Mouse (Mus musculus) urinary bladder, postnatal 10 days (tissue): ENCODE measurements around the gene Zdhhc23.

Experiments
- DNase-seq: peaks from one replicate; pipeline ENCODE4 v3.0.0; 2022; ENCODE audit warnings: low spot score

The Zdhhc23 gene

DNA sequence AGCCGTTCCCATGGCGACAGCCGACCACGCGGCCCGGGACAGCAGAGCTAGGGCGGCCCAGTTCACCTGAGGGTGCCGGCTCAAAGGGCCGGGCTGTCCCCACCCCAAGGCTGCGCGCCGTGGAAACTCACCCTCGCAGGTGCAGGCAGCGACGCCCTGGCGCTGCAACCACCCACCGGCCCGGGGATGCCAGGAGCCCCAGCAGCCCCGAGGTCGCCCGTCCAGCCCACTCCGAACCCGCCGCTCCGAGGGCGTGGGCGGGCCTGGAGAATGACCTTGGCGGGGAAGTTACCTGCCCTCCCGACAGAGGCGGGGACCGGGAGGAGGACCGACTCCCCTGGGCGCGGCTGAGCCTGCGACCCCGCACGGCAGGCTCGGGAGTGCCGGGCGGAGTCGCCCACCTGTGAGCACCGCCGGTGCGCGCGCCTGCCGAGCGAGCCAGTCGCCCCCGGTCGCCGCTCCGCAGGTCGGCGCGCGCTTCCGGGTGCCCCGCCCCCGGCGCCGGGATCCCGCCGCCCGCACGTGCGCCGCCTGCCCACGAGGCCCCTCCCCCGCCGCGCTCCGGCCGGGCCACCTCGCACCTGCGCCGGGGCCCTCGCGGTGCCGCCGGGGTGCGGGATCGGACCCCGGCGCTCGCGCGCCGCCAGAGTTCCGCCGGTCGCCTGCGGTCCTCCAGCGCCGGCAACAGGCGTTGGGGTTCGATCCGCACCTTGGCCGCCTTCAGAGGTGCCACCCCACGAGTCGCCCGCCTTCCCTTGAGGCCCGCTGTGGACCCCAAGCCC lies at the start of gene Zdhhc23:
Gene Zdhhc23 (minus strand): TSS at position 464 of the 782 bp plus-strand sequence.
- no peak for DNase-seq

DNA sequence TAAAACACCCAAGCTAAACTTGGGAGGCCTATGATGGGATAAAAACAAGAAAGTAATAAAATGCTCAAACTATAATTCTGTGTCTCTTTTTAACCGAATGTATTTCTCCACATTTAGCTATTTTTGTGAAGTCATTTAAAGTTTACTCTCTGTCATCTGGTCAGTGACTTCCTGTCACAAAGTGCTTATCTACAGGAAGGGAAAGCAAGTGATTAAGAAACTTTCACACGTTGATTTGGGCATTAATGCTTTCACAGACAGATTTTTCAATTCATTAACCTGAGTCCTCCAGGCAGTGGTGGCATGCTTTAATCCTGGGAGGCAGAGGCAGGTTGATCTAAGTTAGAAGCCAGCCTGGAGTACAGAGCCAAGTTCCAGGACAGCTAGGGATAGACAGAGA lies 49.7 kb upstream of the Zdhhc23 start:
- no peak for DNase-seq

DNA sequence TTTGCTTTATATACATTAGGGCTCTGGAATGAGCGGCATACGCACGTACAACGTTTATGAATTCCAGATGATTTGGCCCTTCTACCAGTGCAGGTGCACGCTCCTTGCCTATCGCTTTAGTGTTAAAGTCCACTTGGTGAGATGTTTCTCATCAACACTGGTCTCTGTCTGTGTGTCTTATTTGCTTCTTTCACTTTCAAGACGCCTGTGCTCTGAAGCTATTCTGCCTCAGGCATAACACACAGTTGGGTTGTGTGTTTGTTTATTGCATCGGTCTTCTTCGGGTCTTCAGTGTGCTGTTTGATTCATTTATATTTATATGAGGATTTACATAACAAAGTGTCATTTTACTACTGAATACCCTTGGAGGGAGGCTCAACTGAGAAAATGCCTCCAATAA lies 47.2 kb upstream of the Zdhhc23 start:
- DNase-seq, result no peak

DNA sequence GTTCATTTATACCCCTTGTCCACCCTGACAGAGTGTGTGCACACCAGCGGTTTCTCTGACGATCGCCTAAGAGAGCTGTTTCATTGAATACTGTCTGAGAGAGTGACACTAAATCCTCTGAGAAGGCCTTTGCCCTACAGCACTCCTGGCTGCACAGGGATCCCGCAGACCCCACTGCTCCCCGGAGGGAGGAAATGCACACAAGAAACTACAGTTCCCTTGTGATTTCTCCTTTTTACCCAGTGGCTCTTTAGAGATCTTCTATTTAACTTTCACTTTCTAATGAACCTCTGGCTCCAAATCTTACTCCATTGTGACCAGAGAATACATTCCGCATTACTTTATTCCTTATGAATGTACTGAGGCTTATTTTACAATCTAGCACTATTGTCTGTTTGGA lies 46.6 kb upstream of the Zdhhc23 start:
- DNase-seq, result no peak

DNA sequence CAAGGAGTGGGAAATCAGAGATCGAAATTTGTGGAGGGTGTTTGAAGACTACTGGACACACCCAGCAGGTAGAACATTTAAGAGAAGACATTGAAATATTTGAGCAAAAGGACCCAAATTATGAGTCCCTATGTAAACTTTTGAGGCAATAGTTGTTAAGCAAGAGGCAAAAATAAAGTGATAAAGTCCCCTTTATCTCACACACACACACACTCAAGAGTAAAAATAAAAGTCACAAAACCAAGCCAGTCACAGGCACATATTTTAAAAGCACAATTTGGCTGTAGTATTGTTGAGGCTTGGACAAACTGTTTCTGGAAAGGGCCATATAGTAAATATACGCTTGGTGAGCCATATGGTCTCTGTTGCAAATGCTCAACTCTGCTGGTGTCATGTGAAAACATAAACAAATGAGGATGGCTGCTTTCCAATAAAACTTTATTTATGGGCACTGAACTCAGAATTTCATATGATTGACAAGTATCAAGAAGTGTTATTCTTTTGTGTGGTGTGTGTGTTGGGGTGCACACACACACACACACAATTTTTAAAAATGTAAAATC lies 39.5 kb upstream of the Zdhhc23 start:
- no peak for DNase-seq

DNA sequence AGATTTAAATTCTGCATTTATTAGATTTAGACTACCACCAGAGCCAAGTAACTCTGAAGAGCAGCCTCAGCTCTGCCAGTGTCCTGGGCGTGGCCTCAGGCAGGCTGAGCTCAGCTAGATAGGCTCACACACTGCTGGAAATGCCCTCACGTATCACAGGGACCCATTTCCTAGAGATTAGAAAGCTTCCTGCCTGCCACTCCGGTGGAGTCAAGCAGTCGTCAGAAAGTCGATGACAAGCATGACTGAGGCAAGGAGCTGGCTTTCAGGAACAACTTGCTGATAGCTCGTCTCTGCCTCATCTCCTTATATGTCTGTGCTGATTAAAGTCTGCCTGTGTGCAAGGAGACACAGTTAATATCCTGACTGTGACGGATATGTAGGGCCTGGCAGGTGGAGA lies 38.8 kb upstream of the Zdhhc23 start:
- DNase-seq, result no peak

DNA sequence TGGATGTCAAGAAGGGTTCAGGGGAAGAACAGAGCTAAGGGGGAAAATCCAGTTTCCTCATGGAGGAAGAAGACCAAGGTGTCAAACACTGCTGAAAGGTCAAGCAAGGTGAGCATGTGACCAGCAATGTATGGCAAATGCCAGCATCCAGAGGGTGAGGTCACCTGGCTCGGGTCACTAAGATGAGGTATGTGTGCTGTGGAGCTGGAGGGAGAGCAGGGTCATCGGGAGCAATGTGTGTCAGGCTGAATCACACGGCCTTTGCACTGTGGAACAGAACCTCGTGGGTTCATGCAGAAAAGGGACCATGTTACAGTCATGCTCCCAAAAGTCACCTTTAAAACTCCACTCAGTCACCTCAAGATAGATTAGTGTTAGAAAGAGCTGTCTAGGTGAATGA lies 38.1 kb upstream of the Zdhhc23 start:
- no peak for DNase-seq

DNA sequence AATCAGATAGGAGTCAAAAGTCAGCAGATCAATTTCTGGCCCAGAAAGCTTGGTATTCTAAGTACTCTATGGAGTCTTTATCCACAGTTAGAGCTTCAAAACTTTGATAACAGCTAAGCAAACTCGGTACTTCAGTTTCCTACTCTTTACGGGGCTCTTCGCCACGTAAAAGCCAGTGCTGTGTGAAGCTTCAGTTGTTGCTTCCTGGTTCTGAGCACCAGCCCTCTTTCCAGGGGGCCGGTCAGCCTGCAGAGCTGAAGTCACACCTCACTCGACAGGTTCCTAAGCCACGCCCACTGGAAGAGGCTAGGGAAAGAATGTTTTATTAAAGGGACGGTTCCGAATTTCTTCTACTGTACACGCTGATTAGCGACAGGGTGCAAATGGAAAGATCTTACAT lies 36.6 kb upstream of the Zdhhc23 start:
- peak; percentile 14 for DNase-seq

DNA sequence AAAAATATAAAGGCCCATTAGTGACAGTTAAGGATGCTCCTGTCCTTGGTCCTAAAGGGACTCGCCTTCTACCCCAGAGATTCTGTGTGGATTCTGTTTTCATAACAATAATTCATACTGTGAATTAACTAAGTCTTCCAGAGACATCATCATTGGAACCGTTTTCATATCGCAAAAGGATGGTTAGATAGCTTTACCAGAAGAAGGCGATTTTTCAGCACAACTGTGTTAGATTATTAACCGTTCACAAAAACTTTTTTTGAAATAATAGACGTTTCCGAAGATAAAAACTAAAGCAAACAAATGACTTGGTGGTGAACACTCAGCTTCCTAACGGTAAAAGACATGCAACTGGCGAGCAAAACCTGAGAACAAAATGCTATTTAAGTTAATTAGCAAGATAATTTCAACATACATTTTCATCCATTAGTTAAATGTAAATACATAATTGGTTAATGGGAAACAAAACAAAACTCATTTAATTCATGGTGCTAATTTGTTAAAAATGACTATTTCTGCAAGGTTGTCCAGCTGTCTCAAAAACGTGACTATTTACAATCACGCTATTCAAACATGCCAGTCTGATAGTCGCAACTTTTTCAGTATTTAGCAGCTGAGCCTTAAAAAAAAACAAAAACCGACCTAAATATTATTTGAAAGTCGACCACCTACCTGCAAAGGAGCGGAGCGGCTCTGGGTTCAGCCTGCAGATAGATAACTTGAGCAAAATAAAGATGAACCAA lies 36.0 kb upstream of the Zdhhc23 start:
- no peak for DNase-seq

DNA sequence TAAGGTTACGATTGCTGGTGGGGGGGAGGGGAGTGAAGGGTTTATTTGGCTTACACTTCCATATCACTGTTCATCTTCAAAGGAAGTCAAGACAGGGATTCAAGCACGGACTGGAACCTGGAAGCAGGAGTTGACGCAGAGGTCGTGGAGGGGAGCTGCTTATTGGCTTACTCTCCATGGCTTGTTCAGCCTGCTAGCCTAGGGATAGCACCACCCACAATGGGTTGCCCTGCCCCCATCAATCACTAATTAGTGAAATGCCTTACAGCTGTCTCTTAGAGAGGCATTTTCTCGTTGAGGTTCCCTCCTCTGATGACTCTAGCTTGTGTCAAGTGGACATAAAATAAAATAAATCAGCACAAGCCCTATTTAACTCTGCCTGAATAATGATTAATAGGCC lies 31.4 kb upstream of the Zdhhc23 start:
- no peak for DNase-seq

DNA sequence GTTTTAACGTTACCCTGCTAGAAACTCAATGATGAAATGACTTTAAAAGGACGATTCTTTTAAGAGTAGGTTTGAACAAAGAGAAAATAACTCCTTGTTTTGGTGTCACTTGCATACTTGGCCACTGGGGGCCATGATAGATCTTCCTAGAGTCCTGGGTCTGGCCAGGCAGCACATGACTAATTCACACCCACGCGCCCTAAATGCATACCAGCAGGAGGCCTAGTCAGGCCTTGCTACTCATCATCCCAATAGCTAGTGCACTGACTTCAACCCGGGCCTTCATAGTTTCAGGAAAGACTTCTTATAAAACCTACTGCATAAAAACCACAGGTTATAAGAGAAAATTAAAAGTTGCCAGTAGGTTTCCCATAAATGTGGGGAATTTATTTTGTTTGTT lies 22.5 kb upstream of the Zdhhc23 start:
- DNase-seq, result no peak

DNA sequence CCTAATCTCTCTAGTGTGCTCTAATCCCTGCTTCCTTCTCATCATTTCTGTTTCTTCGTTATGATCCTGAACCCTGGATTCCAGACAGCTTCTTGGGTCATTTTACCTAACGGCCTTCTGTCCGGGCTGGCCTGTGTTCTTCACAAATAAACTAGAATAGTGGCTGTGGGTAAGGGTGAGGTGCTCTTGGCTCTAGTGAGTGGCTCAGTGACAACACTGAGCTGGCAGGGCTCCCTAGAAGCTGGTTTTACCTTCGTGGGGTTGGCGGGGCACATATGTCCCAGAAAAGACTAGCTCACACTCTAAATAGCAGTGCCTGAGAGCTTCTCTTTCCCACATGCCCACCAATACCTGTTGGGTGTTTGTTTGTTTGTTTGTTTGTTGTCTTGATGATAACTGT lies 19.9 kb upstream of the Zdhhc23 start:
- no peak for DNase-seq

DNA sequence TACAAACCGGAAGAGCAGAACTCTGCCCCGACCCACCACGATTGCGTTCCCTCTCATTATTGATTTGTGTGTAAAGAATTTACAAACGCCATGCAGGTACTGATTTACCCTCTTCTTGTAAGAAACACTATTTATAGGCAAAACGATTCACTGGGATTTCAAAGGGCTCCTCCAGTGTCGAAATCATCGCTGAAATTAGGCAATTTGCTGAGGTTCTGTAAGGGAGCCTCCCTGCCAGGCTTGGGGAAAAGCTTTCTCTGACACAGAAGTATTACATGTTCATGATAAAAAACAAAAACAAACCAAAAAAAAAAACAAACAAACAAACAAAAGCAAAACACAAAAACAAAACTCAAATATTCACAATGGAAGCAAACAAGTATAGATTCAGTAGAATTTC lies 19.5 kb upstream of the Zdhhc23 start:
- no peak for DNase-seq

DNA sequence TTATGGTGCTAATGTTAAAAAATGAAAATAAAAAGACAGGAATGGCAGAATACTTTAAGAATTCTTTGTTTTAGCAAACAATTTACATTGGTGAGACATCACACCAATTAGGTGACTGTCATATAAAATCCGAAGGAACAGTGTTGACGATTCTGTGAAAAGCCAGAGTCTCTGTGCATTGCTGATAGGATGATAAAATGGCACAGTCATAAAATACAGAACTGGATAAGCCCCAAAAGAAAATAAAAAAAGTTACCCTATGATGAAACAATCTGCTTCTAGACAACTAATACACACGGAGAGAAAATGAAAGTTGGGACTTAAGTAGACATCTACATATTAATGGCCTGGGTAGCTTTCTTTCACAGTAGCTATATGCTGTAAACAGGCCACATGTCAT lies 15.0 kb upstream of the Zdhhc23 start:
- no peak for DNase-seq

DNA sequence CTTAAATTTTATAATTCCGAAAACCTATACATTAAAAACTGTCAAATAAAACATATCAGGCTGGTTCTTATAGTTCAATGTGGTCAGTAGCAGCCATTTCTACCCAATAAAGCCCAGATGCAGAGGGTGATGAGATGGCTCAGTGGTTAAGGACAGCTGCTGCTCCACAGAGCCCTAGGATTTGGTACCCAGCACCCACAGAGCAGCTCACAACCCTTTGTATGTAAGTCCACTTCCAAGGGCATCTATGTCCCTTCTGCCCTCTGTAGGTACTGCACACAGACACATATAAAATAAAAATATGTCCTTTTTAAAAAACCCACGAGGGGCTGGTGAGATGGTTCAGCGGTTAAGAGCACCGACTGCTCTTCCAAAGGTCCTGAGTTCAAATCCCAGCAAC lies 6.7 kb upstream of the Zdhhc23 start:
- DNase-seq, result no peak

DNA sequence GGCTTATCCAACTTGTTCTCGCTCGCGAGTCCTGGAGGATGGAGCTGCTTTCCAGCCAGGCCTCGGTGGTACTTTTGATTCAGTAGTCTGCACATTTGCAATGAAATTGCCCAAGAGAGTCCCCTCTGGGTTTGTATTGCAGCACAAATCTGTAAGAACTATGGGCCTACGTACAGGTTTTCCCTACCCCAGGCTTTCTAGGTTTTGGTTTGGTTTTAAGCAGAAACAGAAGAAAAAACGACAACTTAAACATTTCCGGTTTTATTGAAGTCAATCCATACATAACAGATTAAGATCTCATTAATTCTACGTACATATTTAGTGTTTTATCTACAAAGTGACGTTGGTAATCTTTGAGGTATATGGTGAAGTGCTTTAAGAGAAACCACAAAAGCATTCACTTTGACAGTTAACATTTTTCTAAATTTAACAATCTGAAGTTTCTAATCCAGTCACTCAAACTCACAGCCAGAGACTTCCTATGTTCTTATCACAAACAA lies 569 bp upstream of the Zdhhc23 start:
- no peak for DNase-seq

DNA sequence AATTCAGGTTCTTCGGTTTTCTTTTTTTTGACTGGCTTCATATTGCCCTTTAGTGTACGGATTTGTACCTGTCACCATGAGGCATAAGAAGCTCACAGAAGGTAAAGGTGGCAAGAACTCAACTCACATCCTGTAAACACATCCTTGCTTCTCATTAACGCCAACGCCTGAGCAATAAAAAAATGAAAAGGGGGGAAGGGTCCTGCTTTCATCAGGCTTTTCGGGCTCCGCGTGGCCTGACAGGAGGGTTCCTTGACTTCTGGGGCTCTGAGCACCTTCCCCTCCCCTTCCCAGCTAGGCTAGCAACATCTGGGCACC lies 622 bp downstream of the Zdhhc23 start:
- DNase-seq, result no peak

DNA sequence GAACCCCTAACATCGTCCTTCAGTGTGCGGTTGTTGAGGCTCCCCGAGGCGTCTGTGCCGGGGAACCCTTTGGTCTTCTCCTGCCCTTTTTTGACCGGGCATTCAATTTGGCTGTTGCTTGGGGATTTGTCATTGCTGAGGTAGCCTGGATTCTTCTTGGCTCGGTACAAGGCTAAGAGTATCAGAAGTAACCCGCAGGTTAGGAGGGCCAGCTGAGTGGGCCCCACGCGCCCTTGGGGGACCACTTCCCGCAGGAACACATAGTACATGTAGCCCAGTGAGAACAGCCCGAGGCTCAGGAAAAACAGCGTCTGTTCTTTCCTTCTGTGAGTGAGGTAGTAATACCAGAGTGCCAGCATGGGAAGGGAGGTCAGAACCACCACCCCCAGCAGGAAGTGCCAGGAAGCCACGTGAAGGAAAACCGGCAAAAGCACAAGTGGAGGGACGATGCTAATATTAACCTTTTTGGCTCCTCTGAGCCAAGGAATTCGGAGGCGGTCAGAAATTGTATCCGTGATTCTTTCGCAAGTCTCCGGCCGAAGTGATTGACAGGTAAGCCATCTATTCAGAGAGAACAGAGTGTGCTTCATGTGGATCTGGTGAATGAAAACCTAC lies 5.9 kb downstream of the Zdhhc23 start:
- DNase-seq, result no peak

DNA sequence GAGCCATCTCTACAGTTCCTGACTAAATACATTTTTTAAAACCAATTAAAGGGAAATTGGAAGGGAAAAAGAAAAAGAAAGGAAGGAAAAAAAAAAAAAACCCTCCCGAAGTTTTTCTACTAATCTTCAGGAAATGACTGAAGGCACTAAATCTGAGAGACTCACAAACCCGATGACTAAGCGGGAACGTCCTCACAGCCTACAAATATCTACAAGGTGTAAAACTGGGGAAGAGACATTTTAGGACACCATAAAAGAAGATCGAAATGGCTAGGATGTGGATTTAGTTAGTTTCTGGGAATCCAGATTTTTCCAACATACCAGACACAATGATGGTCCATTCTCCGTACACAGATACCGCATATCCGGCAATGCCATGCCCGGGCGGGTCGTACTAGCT lies 6.4 kb downstream of the Zdhhc23 start:
- DNase-seq, result no peak

DNA sequence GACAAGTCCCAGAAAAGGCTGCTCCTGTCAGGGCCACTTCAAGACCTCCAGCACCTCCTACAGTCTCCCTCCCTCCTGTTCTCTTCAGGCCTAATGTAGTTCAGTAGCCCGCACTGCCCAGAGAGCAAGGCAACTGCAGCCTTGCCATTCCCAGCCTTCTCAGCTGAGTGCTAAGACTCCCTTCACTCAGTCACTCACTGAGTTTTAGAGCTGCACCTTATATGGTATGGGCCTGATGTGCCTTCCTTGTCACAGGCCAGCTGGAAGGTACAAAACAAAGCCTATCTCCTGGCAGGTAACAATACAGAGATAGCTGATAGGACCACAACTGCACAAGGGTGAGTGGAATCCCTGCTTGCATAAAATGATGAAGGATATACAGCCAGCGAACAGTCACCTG lies 7.2 kb downstream of the Zdhhc23 start:
- DNase-seq, result no peak

DNA sequence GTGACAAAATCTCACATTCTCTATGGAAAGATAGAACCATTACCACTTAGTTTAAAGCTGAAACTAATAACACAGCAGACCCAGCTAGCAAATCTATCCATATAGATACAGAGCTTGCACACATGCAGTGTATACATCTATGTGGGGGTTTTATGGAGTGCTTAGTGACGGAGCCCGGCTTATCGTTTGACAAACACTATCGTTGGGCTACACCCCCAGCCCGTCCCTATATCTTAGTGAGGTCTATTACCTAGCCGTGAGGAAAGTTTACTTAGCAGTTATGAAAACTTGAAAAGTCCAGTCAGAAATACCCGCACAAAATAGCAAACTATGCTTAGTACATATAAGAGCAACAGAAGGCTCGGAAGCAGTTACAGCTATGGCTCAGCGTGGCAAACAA lies 7.8 kb downstream of the Zdhhc23 start:
- DNase-seq, result no peak

DNA sequence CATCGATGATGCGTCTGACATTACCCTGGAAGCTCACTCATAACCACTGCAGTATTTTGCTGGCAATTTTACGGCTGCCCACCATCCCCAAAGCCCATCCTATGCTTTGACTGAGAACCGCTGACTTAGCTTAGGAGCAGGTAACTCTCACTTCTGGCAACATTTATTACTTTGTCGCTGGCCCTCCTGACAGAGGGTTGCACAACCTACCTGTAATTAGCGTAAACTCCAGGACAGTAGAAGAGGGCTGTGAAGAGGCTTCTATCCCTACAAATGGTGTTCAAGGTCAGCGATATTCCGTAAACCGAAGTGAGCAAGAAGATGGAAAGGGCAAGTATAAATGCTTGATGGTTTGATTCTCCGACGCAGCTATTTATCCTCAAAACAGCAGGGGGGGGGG lies 8.4 kb downstream of the Zdhhc23 start:
- no peak for DNase-seq

DNA sequence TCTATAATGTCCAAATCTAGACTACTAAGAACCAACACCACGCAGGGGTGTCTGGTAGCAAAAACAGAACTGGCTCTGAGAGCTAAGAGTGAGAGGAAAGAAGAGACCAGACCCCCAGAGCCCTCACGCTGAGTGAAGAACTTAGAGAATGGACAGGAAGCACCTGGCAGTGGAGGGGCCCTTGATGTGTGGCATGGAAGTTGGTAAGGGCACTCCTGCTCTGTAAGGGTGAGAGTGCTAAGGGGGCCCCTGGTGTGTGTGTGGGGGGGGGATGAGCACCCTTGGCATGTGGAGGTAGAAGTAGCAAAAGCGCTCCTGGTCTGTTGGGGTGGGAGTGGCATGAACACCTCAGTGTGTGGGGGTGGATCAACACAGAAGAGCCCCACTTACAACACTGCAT lies 9.2 kb downstream of the Zdhhc23 start:
- no peak for DNase-seq
